Mouse (Mus musculus): ENCODE measurements around the gene Trim7. TPM values are rescaled to one million over a fixed set of nuclear protein-coding genes. Genes with fewer than 3 reads are reported as not detected.
"Not testable (repeated sequence)": the region's sequence is repeated elsewhere in the genome, so short reads cannot be mapped to it uniquely, and the experiment has no call there.

Trim7 gene
- 100 to 1,000 TPM in 1 of 2 experiments, 10 to 100 TPM in 1; 93.7 to 106 TPM for total RNA-seq (2021)
- long read RNA-seq, experiment 1, transcript Trim7-201 (7 exons, 2,161 nt): major isoform, 53 of 67 reads
- long read RNA-seq, experiment 1, partial matches to known transcripts: 12 of 67 reads
- long read RNA-seq, experiment 1, other reads (novel, unspliced or antisense): 2 of 67 reads
- long read RNA-seq, experiment 2, transcript Trim7-201 (7 exons, 2,161 nt): major isoform, 77 of 89 reads
- long read RNA-seq, experiment 2, partial matches to known transcripts: 2 of 89 reads
- long read RNA-seq, experiment 2, other reads (novel, unspliced or antisense): 10 of 89 reads

GRCm38 (mm10) chr11:48825979-48826751 is at the start of gene Trim7, which contains the start of gene Gm12184:
Trim7 (plus strand) TSS chr11:48826140.
Gm12184 (minus strand) TSS chr11:48826655.
- not testable (repeated sequence) for DNase-seq

GRCm38 (mm10) chr11:48776664-48777063 is 49.3 kb upstream of the Trim7 start:
- no peak for DNase-seq
- intact Hi-C loops (cut with DNase I; ENCODE audit: low total_unique reads): no loop called here

More at GRCm38 (mm10) chr11:48825979-48826751, at the start of gene Trim7, which contains the start of gene Gm12184:
- intact Hi-C loops (cut with DNase I; ENCODE audit: low total_unique reads): not testable (repeated sequence)

GRCm38 (mm10) chr11:48777303-48777702 is 48.6 kb upstream of the Trim7 start:
- DNase-seq: no peak
- intact Hi-C loops (cut with DNase I; ENCODE audit: low total_unique reads): no loop called here

- DNase-seq: no peak
- intact Hi-C loops (cut with DNase I; ENCODE audit: low total_unique reads): no loop called here
Observed at GRCm38 (mm10) chr11:48779450-48779849, 46.5 kb upstream of the Trim7 start.

- intact Hi-C loops (cut with DNase I; ENCODE audit: low total_unique reads): no loop called here
- DNase-seq: no peak
Observed at GRCm38 (mm10) chr11:48782243-48782642, 43.7 kb upstream of the Trim7 start.

- DNase-seq: peak; percentile 23
- intact Hi-C loops (cut with DNase I; ENCODE audit: low total_unique reads): loop anchor here (2.0 to 5.0 kb wide), 2 partner anchors 71 to 315 kb away; no protein-coding TSS in a partner anchor
Observed at GRCm38 (mm10) chr11:48787455-48788211, 38.3 kb upstream of the Trim7 start.

GRCm38 (mm10) chr11:48788311-48789089 is 37.4 kb upstream of the Trim7 start:
- peak; percentile 66 for DNase-seq
- intact Hi-C loops (cut with DNase I; ENCODE audit: low total_unique reads): loop anchor here (2.0 to 5.0 kb wide), 2 partner anchors 70 to 314 kb away; no protein-coding TSS in a partner anchor

GRCm38 (mm10) chr11:48789215-48789614 is 36.7 kb upstream of the Trim7 start:
- intact Hi-C loops (cut with DNase I; ENCODE audit: low total_unique reads): loop anchor here (2.0 to 5.0 kb wide), 2 partner anchors 70 to 313 kb away; no protein-coding TSS in a partner anchor
- DNase-seq: no peak

GRCm38 (mm10) chr11:48789973-48790823 is 35.7 kb upstream of the Trim7 start:
- intact Hi-C loops (cut with DNase I; ENCODE audit: low total_unique reads): loop anchor here (2.0 to 5.0 kb wide), 2 partner anchors 69 to 312 kb away; no protein-coding TSS in a partner anchor
- peak; percentile 81 for DNase-seq

GRCm38 (mm10) chr11:48790946-48791345 is 35.0 kb upstream of the Trim7 start:
- no peak for DNase-seq
- intact Hi-C loops (cut with DNase I; ENCODE audit: low total_unique reads): no loop called here

GRCm38 (mm10) chr11:48791894-48792293 is 34.0 kb upstream of the Trim7 start:
- DNase-seq; intact Hi-C loops (cut with DNase I; ENCODE audit: low total_unique reads): not testable (repeated sequence)

GRCm38 (mm10) chr11:48793184-48793583 is 32.8 kb upstream of the Trim7 start:
- DNase-seq: no peak
- intact Hi-C loops (cut with DNase I; ENCODE audit: low total_unique reads): no loop called here

- intact Hi-C loops (cut with DNase I; ENCODE audit: low total_unique reads): no loop called here
- DNase-seq: no peak
Observed at GRCm38 (mm10) chr11:48795221-48795620, 30.7 kb upstream of the Trim7 start.

- no peak for DNase-seq
- intact Hi-C loops (cut with DNase I; ENCODE audit: low total_unique reads): no loop called here
Observed at GRCm38 (mm10) chr11:48796290-48796689, 29.6 kb upstream of the Trim7 start.

- intact Hi-C loops (cut with DNase I; ENCODE audit: low total_unique reads): no loop called here
Observed at GRCm38 (mm10) chr11:48797287-48797686, 28.7 kb upstream of the Trim7 start.

GRCm38 (mm10) chr11:48798308-48798707 is 27.6 kb upstream of the Trim7 start:
- intact Hi-C loops (cut with DNase I; ENCODE audit: low total_unique reads): no loop called here
- DNase-seq: no peak

More at GRCm38 (mm10) chr11:48797287-48797686, 28.7 kb upstream of the Trim7 start:
- DNase-seq: no peak

- intact Hi-C loops (cut with DNase I; ENCODE audit: low total_unique reads): no loop called here
- DNase-seq: peak; percentile 19
Observed at GRCm38 (mm10) chr11:48798984-48799920, 26.7 kb upstream of the Trim7 start.
